Mouse (Mus musculus) limb, embryonic 12.5 days (tissue): ENCODE data around the gene 1700016H13Rik. TPM values are rescaled to one million over a fixed set of nuclear protein-coding genes. Genes with fewer than 3 reads are reported as not detected.

Source experiments
- ATAC-seq: fragments of 200-750 bp; cut with Nextera tagmentation; 2 replicates; pipeline ENCODE4 v1.8.0; 2017; ENCODE audit warnings: low read depth, moderate TSS enrichment; ENCODE audit not compliant: insufficient number of reproducible peaks, insufficient read depth, low FRiP score, low TSS enrichment
- H3K27ac ChIP-seq: fragments of 300-500 bp; sonication (generic); 2 replicates; pipeline ENCODE4 v1.5.1; 2016; ENCODE audit warnings: mild to moderate bottlenecking, moderate library complexity
- H3K27me3 ChIP-seq: fragments of 300-500 bp; sonication (generic); 2 replicates; pipeline ENCODE4 v1.6.1; 2016; ENCODE audit warnings: mild to moderate bottlenecking, moderate library complexity
- H3K36me3 ChIP-seq: fragments of 300-500 bp; sonication (generic); 2 replicates; pipeline ENCODE4 v1.6.1; 2016; ENCODE audit warnings: mild to moderate bottlenecking, moderate library complexity
- H3K4me1 ChIP-seq: fragments of 300-500 bp; sonication (generic); replicated peaks from 2 replicates; pipeline ENCODE4 v1.6.1; 2016
- H3K4me2 ChIP-seq: fragments of 300-500 bp; sonication (generic); 2 replicates; pipeline ENCODE4 v1.6.1; 2016; ENCODE audit warnings: mild to moderate bottlenecking, moderate library complexity
- H3K4me3 ChIP-seq: fragments of 300-500 bp; sonication (generic); replicated peaks from 2 replicates; pipeline ENCODE4 v1.5.1; 2016; ENCODE audit warnings: mild to moderate bottlenecking
- H3K9ac ChIP-seq: fragments of 300-500 bp; sonication (generic); replicated peaks from 2 replicates; pipeline ENCODE4 v1.6.1; 2016; ENCODE audit warnings: mild to moderate bottlenecking, moderate library complexity
- H3K9me3 ChIP-seq: fragments of 300-500 bp; sonication (generic); 2 replicates; pipeline ENCODE4 v1.6.1; 2016; ENCODE audit warnings: mild to moderate bottlenecking, moderate library complexity
- WGBS: fragments of 180-500 bp; shearing (Covaris S2); methylation state at CpG from one replicate; pipeline ENCODE4 v1.1.7; 2016; 5-methylcytosine and 5-hydroxymethylcytosine counted together
- polyA plus RNA-seq: library from polyadenylated mRNA; unstranded; fragments of >200 nt; fragmentation: Nextera tagmentation; extraction: Ambion mirVana; gene quantifications from 2 replicates; pipeline ENCODE4 v1.2.1, GENCODE M21; 2016

The 1700016H13Rik gene
- polyA plus RNA-seq, 1 experiment from 2014 or later: 0.23 TPM

DNA sequence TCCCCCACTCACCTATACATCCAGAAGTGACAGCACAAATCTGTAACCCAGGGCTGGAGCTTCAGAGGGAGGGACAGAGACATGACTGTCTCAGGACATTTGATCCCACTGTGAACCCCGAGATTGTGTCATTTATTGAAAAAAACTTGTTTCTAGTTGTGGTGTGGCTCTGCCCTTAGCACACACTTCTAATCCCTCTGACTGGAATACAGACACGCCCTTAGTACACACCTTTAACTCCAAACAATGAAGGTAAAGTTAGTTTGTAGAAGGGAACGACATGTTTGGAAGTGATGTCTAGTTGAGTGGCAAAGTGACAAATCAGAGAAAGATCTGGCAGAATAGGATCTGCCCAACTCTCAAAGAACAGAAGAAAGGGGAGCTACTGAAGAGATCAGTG is 16.0 kb upstream of the 1700016H13Rik start:
- Histone ChIP-seq H3K4me3 (no peak overlapping the region), H3K27me3 (peaks cover 5% of the 10 kb centered on the region; the same call in 1 of the 2 replicates), H3K36me3 (no peaks in the 10 kb centered on the region), H3K4me1 (no peaks in the 10 kb centered on the region; the same call in 1 of the 2 replicates), H3K9ac (no peak overlapping the region), H3K4me2 (no peak overlapping the region), H3K9me3 (no peaks in the 10 kb centered on the region), H3K27ac (no peak overlapping the region)
- 70% methylated on average over 3 of the region's 3 CpGs for WGBS
- ATAC-seq: no peak

DNA sequence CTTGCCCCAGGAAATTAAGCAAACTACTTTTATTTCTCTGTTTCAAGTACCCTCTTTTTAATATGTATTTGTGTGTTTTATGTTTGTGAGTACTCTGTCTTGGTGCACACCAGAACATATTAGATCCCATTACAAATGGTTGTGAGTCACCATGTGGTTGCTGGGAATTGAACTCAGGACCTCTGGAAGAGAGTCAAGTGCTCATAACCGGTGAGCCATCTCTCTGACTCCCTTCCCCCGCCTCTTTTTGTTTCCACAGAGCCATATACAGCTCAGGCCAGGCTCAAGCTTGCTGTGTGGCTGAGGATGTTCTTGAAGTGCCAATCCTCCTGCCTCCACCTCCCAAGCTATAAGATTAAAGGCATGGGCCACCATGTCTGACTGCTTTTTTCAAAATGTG is 10.1 kb upstream of the 1700016H13Rik start:
- Histone ChIP-seq H3K27ac (no peak overlapping the region), H3K4me2 (no peak overlapping the region), H3K36me3 (no peaks in the 10 kb centered on the region), H3K4me1 (no peaks in the 10 kb centered on the region), H3K9me3 (no peaks in the 10 kb centered on the region), H3K9ac (no peak overlapping the region), H3K4me3 (no peak overlapping the region), H3K27me3 (no peaks in the 10 kb centered on the region)
- no peak for ATAC-seq
- WGBS: 87% methylated on average over 2 of the region's 2 CpGs

DNA sequence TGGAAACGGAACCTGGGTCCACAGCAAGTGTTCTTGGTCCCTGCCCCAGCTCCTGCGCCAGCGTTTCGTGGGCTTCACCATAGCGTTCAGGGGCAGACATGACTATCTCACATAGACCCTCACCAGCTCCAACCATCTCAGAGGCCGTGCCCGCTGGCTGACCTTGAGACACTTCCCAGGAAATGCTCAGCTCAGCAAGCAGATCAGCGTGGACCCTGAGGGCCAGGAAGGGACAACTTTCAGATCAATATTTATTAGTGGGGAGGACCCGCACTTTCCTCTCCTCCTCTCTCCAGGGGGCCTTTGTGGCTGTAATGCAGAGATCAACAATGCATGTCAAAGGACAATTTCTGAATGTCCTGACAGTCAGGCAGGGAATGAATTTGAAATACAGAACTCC is 9.1 kb upstream of the 1700016H13Rik start:
- Histone ChIP-seq H3K4me2 (no peak overlapping the region), H3K27me3 (no peaks in the 10 kb centered on the region), H3K4me1 (no peaks in the 10 kb centered on the region), H3K27ac (no peak overlapping the region), H3K9me3 (no peaks in the 10 kb centered on the region), H3K4me3 (no peak overlapping the region), H3K9ac (no peak overlapping the region), H3K36me3 (no peaks in the 10 kb centered on the region)
- WGBS: 81% methylated on average over 9 of the region's 9 CpGs
- ATAC-seq: no peak

- no peak for ATAC-seq
- Histone ChIP-seq H3K27me3 (peaks cover 13% of the 10 kb centered on the region; the same call in 1 of the 2 replicates), H3K4me1 (no peaks in the 10 kb centered on the region; the same call in 1 of the 2 replicates), H3K4me3 (no peak overlapping the region), H3K4me2 (no peak overlapping the region), H3K36me3 (no peaks in the 10 kb centered on the region), H3K27ac (no peak overlapping the region), H3K9me3 (no peaks in the 10 kb centered on the region), H3K9ac (no peak overlapping the region)
- 41% methylated on average over 3 of the region's 3 CpGs for WGBS
These were observed 3.8 kb upstream of the 1700016H13Rik start for GRCm38 (mm10) chr5:103659571-103659970.

- Histone ChIP-seq H3K4me1 (no peaks in the 10 kb centered on the region; the same call in 1 of the 2 replicates), H3K4me3 (no peak overlapping the region), H3K9ac (no peak overlapping the region), H3K27ac (no peak overlapping the region), H3K4me2 (no peak overlapping the region), H3K36me3 (no peaks in the 10 kb centered on the region), H3K27me3 (peaks cover 13% of the 10 kb centered on the region; the same call in 1 of the 2 replicates), H3K9me3 (no peaks in the 10 kb centered on the region)
- 70% methylated on average over 5 of the region's 5 CpGs for WGBS
- ATAC-seq: no peak
These were observed 3.1 kb upstream of the 1700016H13Rik start for GRCm38 (mm10) chr5:103658921-103659320.

DNA sequence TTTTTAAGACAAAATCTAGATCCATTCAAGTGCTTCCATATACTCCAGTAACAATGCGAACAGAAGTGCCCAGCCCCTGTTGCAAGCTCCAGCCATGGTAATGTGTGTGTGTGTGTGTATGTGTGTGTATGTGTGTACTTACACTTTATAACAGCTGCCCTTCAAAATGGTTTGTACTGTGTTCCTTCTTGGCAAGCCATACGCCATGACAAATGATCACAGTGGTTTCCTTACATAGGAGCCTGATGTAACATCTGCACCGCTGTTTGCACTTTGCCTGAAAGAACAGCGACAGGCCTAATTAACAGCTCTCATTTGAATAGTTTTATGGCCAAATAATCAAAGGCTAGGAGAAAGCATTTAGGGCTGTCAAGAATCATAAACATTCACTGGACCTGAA is 1.0 kb downstream of the 1700016H13Rik start:
- H3K9me3 ChIP-seq: no peaks in the 10 kb centered on the region
- no peak for ATAC-seq
- peak overlapping the region; percentile 91 for H3K4me2 ChIP-seq
- H3K27me3 ChIP-seq: peaks cover 13% of the 10 kb centered on the region; the same call in 1 of the 2 replicates
- no peak overlapping the region for H3K9ac ChIP-seq
- H3K4me1 ChIP-seq: no peaks in the 10 kb centered on the region; the same call in 1 of the 2 replicates
- peak overlapping the region; percentile 60 for H3K4me3 ChIP-seq
- 52% methylated on average over 4 of the region's 4 CpGs for WGBS
- H3K27ac ChIP-seq: no peak overlapping the region
- no peaks in the 10 kb centered on the region for H3K36me3 ChIP-seq

- H3K27ac ChIP-seq: no peak overlapping the region
- H3K4me2 ChIP-seq: no peak overlapping the region
- no peaks in the 10 kb centered on the region for H3K36me3 ChIP-seq
- no peaks in the 10 kb centered on the region; the same call in 1 of the 2 replicates for H3K4me1 ChIP-seq
- WGBS: 30% methylated on average over 6 of the region's 6 CpGs
- peaks cover 13% of the 10 kb centered on the region; the same call in 1 of the 2 replicates for H3K27me3 ChIP-seq
- H3K9ac ChIP-seq: no peak overlapping the region
- no peak for ATAC-seq
- H3K9me3 ChIP-seq: no peaks in the 10 kb centered on the region
- H3K4me3 ChIP-seq: no peak overlapping the region
These were observed 1.6 kb downstream of the 1700016H13Rik start for GRCm38 (mm10) chr5:103654225-103654624.

- H3K4me2 ChIP-seq: no peak overlapping the region
- no peak for ATAC-seq
- WGBS: 84% methylated on average over 3 of the region's 3 CpGs
- H3K9ac ChIP-seq: no peak overlapping the region
- 0 out of 2 replicates have a peak, but pooled peaks cover 4% of the 10 kb centered on the region for H3K4me1 ChIP-seq
- no peaks in the 10 kb centered on the region for H3K27me3 ChIP-seq
- H3K4me3 ChIP-seq: no peak overlapping the region
- H3K9me3 ChIP-seq: no peaks in the 10 kb centered on the region
- H3K36me3 ChIP-seq: no peaks in the 10 kb centered on the region
- no peak overlapping the region for H3K27ac ChIP-seq
These were observed 8.5 kb downstream of the 1700016H13Rik start for GRCm38 (mm10) chr5:103647320-103647719.

DNA sequence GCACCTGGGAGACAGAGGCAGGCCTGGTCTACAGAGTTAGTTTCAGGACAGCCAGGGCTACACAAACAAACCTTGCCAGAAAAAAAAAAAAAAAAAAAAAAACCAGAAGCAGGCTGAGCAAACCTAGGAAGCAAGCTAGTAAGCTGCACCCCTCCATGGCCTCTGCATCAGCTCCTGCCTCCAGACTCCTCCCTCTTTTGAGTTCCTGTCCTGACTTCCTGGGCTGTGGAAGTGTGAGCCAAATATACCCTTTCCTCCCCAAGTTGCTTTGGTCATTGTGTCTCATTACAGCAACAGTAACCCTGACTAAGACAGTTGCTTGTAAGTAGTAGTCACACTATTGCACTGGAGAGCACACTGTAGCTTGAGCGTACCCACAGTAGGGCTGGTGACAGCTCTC is 11.6 kb downstream of the 1700016H13Rik start:
- no peaks in the 10 kb centered on the region for H3K9me3 ChIP-seq
- H3K9ac ChIP-seq: no peak overlapping the region
- 92% methylated on average over 1 of the region's 1 CpGs for WGBS
- H3K4me2 ChIP-seq: no peak overlapping the region
- no peaks in the 10 kb centered on the region for H3K27me3 ChIP-seq
- no peak overlapping the region for H3K27ac ChIP-seq
- H3K36me3 ChIP-seq: no peaks in the 10 kb centered on the region
- no peak for ATAC-seq
- H3K4me1 ChIP-seq: 0 out of 2 replicates have a peak, but pooled peaks cover 4% of the 10 kb centered on the region
- no peak overlapping the region for H3K4me3 ChIP-seq

GRCm38 (mm10) chr5:103637162-103637561 is 18.6 kb downstream of the 1700016H13Rik start:
- Histone ChIP-seq H3K4me1 (no peaks in the 10 kb centered on the region), H3K4me3 (no peak overlapping the region), H3K27ac (no peak overlapping the region), H3K9me3 (no peaks in the 10 kb centered on the region), H3K36me3 (no peaks in the 10 kb centered on the region), H3K4me2 (no peak overlapping the region), H3K27me3 (no peaks in the 10 kb centered on the region), H3K9ac (no peak overlapping the region)
- no peak for ATAC-seq
- 89% methylated on average over 2 of the region's 2 CpGs for WGBS

DNA sequence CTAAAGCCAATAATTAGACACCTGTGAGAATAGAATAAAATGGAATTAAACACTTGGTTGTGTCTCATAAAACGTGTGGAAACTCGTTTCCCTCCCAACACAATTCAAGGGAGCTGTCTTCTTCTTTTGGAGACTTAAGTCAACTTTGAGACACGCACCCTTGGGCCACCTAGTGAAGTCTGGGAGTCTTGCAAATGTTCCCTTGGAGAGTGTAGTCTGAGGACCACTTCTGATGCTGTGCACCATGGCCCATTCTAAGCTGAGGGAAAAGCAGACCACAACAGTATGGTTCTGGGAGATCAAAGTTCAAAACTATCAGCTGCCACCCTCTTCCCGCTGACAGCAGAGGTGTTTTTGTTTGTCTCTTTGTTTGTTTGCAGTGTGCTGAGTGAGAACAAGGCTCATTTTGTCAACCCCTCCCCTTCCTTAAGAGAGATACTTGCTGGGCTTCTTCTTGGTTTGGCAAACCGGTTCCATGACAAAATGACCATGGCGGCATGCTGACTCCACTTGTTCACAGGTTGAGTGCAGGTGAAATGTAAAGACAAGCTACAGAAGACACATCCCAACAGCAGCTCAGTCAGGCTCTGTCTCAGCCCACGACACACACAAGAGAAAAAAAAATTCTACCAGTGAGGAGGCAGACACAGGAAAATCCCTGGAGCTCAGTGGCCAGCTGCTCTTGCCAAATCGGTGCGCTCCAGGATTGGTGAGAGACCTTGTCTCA is 25.8 kb downstream of the 1700016H13Rik start:
- Histone ChIP-seq H3K27ac (no peak overlapping the region), H3K9me3 (no peaks in the 10 kb centered on the region), H3K4me2 (no peak overlapping the region), H3K4me3 (no peak overlapping the region), H3K4me1 (peaks cover 12% of the 10 kb centered on the region), H3K36me3 (no peaks in the 10 kb centered on the region), H3K27me3 (no peaks in the 10 kb centered on the region), H3K9ac (no peak overlapping the region)
- 71% methylated on average over 9 of the region's 9 CpGs for WGBS
- ATAC-seq: no peak
